Mouse (Mus musculus) forebrain, embryonic 12.5 days (tissue): ENCODE measurements around the gene Kcnq5. TPM values are rescaled to one million over a fixed set of nuclear protein-coding genes. Genes with fewer than 3 reads are reported as not detected.
A peak's percentile ranks its signal among the peaks of the same experiment; 100 is the strongest.

Source experiments
- ATAC-seq: fragments of 200-750 bp; cut with Nextera tagmentation; 2 replicates; pipeline ENCODE4 v1.8.0; 2017; ENCODE audit warnings: moderate TSS enrichment; ENCODE audit not compliant: low FRiP score
- H3K27ac ChIP-seq: fragments of 300-500 bp; sonication (generic); 2 replicates; pipeline ENCODE4 v1.5.1; 2016; ENCODE audit warnings: mild to moderate bottlenecking
- H3K27me3 ChIP-seq: fragments of 300-500 bp; sonication (generic); 2 replicates; pipeline ENCODE4 v1.6.1; 2016; ENCODE audit warnings: mild to moderate bottlenecking
- H3K36me3 ChIP-seq: fragments of 300-500 bp; sonication (generic); replicated peaks from 2 replicates; pipeline ENCODE4 v1.6.1; 2016; ENCODE audit warnings: mild to moderate bottlenecking
- H3K4me1 ChIP-seq: fragments of 300-500 bp; sonication (generic); 2 replicates; pipeline ENCODE4 v1.6.1; 2016
- H3K4me2 ChIP-seq: fragments of 300-500 bp; sonication (generic); 2 replicates; pipeline ENCODE4 v1.6.1; 2016; ENCODE audit warnings: mild to moderate bottlenecking, moderate library complexity
- H3K4me3 ChIP-seq: fragments of 300-500 bp; sonication (generic); replicated peaks from 2 replicates; pipeline ENCODE4 v1.5.1; 2016; ENCODE audit warnings: mild to moderate bottlenecking
- H3K9ac ChIP-seq: fragments of 300-500 bp; sonication (generic); 2 replicates; pipeline ENCODE4 v1.6.1; 2016; ENCODE audit warnings: mild to moderate bottlenecking
- H3K9me3 ChIP-seq: fragments of 300-500 bp; sonication (generic); 2 replicates; pipeline ENCODE4 v1.6.1; 2016
- WGBS: fragments of 180-500 bp; shearing (Covaris S2); methylation state at CpG from one replicate; pipeline ENCODE4 v1.1.7; 2016; 5-methylcytosine and 5-hydroxymethylcytosine counted together
- polyA plus RNA-seq: library from polyadenylated mRNA; unstranded; fragments of >200 nt; fragmentation: Nextera tagmentation; extraction: Ambion mirVana; gene quantifications from 2 replicates; pipeline ENCODE4 v1.2.1, GENCODE M21; 2016

The Kcnq5 gene
- polyA plus RNA-seq, 1 experiment from 2014 or later = 0.88 TPM

DNA sequence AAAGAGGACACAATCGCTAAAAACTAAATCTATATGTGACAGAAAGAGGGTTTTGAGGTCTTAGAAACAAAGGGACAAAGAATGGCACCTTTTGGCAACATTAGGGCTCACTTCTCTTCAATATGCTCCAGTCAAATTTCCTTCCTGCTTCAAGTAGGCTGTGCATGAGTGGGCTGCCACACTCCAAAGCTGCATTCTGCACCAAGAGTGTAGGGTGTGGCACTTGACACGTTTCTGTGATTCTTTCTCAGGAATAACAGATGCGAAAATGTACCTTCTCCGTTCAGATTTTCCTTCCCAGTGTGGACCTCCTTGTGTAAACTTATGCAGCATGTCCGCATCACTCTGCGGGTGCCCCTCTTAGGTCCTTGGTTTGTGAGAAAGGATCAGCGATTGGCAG, 455.1 kb downstream of the Kcnq5 start:
- no peaks in the 10 kb centered on the region for H3K9me3 ChIP-seq
- WGBS = 91% methylated on average over 7 of the region's 7 CpGs
- no peaks in the 10 kb centered on the region for H3K4me1 ChIP-seq
- no peaks in the 10 kb centered on the region for H3K27me3 ChIP-seq
- no peak overlapping the region for H3K4me2 ChIP-seq
- no peak for ATAC-seq
- no peak overlapping the region for H3K4me3 ChIP-seq
- no peak overlapping the region for H3K27ac ChIP-seq
- no peak overlapping the region for H3K9ac ChIP-seq
- H3K36me3 ChIP-seq = no peaks in the 10 kb centered on the region

DNA sequence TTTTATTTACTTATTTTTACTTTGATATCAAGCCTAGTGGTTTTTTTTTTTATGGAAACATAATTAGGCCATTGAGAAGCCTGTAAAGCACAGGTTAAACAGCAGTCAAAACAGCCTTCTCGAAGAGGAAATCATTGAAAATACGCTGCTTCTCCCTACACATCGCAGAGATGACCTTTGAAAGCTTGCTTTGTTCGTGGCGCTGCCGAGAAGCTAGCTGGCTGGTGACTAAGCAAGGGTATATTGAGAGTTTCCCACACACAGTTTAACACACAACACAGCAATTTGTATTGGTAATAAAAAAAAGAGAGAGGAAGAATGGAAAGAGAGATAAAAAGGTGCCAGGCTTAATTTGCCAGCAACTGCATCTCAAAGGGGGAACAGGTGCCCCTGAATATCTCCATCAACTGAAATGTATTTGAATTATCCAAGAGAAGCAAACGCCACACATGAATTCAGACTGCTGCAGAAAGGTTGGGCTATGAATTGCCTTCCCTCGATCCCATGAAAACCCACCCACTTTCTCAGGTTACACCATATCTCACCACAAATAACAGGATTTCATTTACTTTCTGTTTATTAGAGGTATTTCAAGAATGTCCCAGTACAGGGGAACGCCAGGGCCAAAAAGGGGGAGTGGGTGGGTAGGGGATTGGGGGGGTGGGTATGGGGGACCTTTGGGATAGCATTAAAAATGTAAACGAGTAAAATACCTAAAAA, 461.8 kb downstream of the Kcnq5 start:
- ATAC-seq = no peak
- Histone ChIP-seq H3K9ac (no peak overlapping the region), H3K9me3 (no peaks in the 10 kb centered on the region), H3K27ac (no peak overlapping the region), H3K27me3 (no peaks in the 10 kb centered on the region), H3K4me3 (no peak overlapping the region), H3K4me1 (no peaks in the 10 kb centered on the region), H3K36me3 (no peaks in the 10 kb centered on the region), H3K4me2 (no peak overlapping the region)
- WGBS = 48% methylated on average over 10 of the region's 10 CpGs

DNA sequence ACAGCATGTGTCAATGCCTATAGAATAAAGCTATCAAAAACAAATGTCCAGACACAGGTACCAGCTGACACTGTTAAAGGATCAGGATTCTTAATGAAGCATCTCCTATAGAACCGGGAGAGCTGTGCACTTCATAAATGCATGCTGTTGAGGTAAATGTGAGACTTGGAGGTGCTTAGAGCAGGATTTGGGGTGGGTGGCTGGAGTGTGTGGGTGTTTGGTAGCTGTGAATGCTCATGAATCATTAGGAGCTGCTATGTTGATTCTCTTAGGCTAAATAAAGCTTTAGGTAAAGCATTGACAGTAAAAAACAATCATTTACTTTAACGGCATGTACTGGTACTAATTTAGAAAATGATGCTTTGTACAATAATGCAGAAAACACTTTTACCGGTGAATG, 465.4 kb downstream of the Kcnq5 start:
- WGBS = 85% methylated on average over 3 of the region's 3 CpGs
- Histone ChIP-seq H3K27me3 (no peaks in the 10 kb centered on the region), H3K27ac (no peak overlapping the region), H3K4me3 (no peak overlapping the region), H3K9me3 (no peaks in the 10 kb centered on the region), H3K36me3 (no peaks in the 10 kb centered on the region), H3K4me2 (no peak overlapping the region), H3K4me1 (no peaks in the 10 kb centered on the region), H3K9ac (no peak overlapping the region)
- ATAC-seq = no peak

DNA sequence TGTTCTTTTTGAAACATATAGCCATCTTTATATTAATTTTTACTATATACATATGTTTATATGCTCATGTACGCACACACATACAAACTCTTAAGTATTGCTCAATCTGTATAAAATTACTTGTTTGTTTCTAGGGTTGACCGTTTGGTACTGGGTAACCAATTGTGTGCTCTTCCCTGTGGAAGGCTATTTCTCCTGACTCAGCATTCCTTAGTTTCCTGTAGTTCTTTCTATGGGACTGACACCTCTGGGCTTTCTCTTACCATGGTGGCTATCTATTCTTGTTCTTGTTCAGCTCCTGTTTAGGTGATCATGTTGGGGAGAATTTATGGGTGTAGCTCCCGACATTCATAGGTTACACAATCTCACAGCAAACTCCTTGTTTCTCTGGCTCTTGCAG, 473.1 kb downstream of the Kcnq5 start:
- Histone ChIP-seq H3K27ac (no peak overlapping the region), H3K4me2 (no peak overlapping the region), H3K9ac (no peak overlapping the region), H3K4me1 (no peaks in the 10 kb centered on the region), H3K4me3 (no peak overlapping the region), H3K27me3 (no peaks in the 10 kb centered on the region), H3K36me3 (no peaks in the 10 kb centered on the region), H3K9me3 (no peaks in the 10 kb centered on the region)
- ATAC-seq = no peak
- 87% methylated on average over 3 of the region's 3 CpGs for WGBS

DNA sequence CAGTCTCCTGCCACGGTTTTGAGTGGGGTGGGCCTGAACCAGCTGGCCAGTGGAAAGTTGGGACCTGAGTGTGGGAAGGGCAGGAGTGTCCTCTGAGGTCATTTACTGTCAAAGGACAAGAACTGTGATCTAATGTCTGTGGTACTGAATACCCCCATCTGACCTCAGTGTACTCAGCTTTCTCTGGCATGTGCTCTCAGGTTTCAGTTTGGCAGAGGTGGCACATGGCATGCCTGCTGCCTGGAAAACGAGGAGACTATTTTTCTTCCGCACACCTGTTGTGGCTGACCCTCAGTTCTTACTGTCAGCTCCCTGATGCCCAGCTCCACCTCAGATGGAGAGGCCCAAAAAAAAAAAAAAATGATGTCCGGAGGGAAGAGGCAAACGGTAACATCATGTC, 475.5 kb downstream of the Kcnq5 start:
- Histone ChIP-seq H3K27ac (no peak overlapping the region), H3K9me3 (no peaks in the 10 kb centered on the region), H3K4me1 (no peaks in the 10 kb centered on the region), H3K27me3 (no peaks in the 10 kb centered on the region), H3K36me3 (no peaks in the 10 kb centered on the region), H3K4me2 (no peak overlapping the region), H3K9ac (no peak overlapping the region), H3K4me3 (no peak overlapping the region)
- WGBS = 77% methylated on average over 5 of the region's 5 CpGs
- ATAC-seq = no peak

DNA sequence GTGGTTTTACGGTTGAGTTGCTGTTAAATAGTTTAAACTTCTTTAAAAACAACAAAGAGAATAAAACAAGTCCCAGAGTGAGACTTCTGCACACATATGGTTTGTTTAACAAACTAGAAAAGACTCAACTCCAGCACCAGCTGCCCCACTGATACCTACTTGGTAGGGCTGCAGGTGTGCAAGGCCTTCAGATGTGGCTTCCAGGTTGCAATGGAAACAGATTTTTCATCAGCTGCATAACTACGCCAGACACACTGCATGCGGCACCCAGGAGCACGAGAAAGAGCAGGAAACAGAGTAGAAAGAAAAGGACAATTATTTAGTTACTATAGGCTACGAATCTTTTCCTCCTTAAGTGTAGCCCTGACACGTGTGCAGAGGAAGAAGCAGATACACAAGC, 492.4 kb downstream of the Kcnq5 start:
- no peak for ATAC-seq
- WGBS = 91% methylated on average over 6 of the region's 6 CpGs
- Histone ChIP-seq H3K27me3 (no peaks in the 10 kb centered on the region), H3K4me2 (no peak overlapping the region), H3K36me3 (no peaks in the 10 kb centered on the region), H3K9ac (no peak overlapping the region), H3K27ac (no peak overlapping the region), H3K9me3 (no peaks in the 10 kb centered on the region), H3K4me3 (no peak overlapping the region), H3K4me1 (no peaks in the 10 kb centered on the region)

DNA sequence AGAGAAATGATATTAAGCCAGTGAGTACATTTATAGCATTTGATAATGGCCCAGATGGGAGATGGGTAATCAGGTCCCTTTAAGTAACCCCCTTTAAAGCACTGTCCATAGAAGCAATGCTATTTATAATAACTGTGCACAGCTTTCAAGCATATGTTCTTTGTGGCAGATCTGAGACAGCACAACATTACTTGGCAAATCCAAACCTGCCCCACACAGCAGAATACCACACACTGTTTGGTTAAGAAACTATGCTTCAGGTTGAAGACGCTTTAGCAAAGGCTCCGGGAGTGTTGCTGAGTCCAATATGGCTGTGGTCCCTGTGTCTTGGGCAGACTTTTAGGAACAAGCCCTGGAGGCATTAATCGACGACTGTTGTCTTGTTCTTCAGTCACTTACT, 495.3 kb downstream of the Kcnq5 start:
- 94% methylated on average over 4 of the region's 4 CpGs for WGBS
- Histone ChIP-seq H3K9ac (no peak overlapping the region), H3K4me3 (no peak overlapping the region), H3K27ac (no peak overlapping the region), H3K4me2 (no peak overlapping the region), H3K36me3 (no peaks in the 10 kb centered on the region), H3K27me3 (no peaks in the 10 kb centered on the region), H3K4me1 (no peaks in the 10 kb centered on the region), H3K9me3 (no peaks in the 10 kb centered on the region)
- ATAC-seq = no peak

DNA sequence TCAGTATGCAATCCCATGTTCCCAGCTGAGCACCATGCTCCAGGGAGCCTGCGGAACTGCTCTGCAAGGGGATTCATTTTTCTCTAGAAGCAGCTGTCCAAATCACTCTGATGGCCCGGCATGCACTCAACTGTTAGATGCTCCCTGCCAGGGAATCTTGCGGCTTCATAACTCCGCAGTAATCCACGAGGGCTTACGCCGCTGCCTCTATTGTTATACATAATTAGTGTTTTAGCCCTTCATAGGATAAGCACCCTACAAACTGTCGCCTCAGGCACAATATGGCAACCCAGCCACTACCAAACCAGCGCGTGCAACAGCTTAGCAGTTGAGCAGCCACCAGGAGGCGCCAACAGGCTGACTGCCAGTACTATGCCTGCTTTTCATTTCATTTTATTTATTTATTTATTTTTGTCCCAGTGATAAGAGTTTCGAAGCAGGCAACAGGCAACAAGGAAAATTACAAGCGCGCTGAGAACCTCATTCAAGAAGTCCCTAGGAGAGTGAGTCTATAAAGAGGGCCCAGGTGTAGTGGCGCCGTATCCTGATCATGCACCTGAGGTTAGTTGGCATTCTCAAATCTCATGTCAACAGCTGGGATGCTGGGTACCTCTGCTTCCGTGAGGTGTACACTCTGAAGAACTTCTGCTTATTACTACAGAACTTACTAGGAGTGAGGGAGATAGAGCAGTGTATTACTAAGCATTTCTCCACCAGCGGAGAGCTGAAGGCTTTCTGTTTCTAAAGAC, 500.6 kb downstream of the Kcnq5 start:
- H3K9ac ChIP-seq = no peak overlapping the region
- no peaks in the 10 kb centered on the region for H3K4me1 ChIP-seq
- H3K4me2 ChIP-seq = peak overlapping the region; percentile 31
- WGBS = 50% methylated on average over 18 of the region's 18 CpGs
- ATAC-seq = peak; percentile 91
- no peaks in the 10 kb centered on the region for H3K36me3 ChIP-seq
- no peak overlapping the region for H3K4me3 ChIP-seq
- no peaks in the 10 kb centered on the region for H3K27me3 ChIP-seq
- H3K9me3 ChIP-seq = no peaks in the 10 kb centered on the region
- no peak overlapping the region for H3K27ac ChIP-seq

DNA sequence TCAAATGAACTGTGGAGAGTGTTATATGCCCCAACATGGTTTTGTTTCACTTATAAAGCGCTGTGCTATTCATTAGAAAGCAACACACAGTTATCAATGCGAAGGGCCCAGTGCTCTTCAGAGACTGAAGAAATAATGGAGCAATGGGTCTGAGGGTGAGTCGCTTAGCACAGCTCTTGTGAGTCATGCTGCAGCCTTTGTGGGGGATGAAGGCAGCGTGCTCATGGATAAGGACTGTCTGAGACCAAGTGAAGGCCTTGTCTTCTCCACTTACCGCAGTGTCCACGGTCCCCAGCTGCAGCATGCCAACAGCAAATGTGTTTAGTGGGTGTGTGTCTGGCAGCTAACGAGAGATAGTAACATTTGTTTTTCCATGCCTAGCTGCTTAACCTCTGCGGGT, 503.2 kb downstream of the Kcnq5 start:
- Histone ChIP-seq H3K36me3 (no peaks in the 10 kb centered on the region), H3K9me3 (no peaks in the 10 kb centered on the region), H3K4me3 (no peak overlapping the region), H3K27me3 (no peaks in the 10 kb centered on the region), H3K27ac (no peak overlapping the region), H3K4me2 (no peak overlapping the region), H3K9ac (no peak overlapping the region), H3K4me1 (no peaks in the 10 kb centered on the region)
- 84% methylated on average over 8 of the region's 8 CpGs for WGBS
- no peak for ATAC-seq

DNA sequence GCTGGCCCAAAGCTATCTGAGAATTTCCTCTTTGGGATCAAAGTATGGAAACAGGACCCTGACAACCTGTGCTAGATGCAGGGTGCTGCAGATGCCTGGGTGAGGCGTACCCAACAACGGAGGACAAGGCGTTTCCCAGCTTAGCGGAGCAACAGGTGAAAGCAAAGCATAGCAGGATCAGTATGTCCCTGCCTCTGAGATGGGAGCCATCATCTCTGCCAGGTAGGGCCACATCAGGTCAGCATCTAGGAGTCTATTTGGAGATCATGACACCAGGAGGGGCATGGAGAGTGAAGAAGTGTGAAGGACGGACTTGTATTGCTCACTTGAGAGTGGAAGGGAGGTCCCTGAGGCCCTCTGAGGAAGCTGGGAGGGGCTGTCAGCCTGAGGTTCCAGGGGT, 505.8 kb downstream of the Kcnq5 start:
- WGBS = 93% methylated on average over 5 of the region's 5 CpGs
- Histone ChIP-seq H3K4me3 (no peak overlapping the region), H3K4me2 (no peak overlapping the region), H3K27ac (no peak overlapping the region), H3K9ac (no peak overlapping the region), H3K36me3 (no peaks in the 10 kb centered on the region), H3K4me1 (no peaks in the 10 kb centered on the region), H3K27me3 (no peaks in the 10 kb centered on the region), H3K9me3 (no peaks in the 10 kb centered on the region)
- no peak for ATAC-seq

DNA sequence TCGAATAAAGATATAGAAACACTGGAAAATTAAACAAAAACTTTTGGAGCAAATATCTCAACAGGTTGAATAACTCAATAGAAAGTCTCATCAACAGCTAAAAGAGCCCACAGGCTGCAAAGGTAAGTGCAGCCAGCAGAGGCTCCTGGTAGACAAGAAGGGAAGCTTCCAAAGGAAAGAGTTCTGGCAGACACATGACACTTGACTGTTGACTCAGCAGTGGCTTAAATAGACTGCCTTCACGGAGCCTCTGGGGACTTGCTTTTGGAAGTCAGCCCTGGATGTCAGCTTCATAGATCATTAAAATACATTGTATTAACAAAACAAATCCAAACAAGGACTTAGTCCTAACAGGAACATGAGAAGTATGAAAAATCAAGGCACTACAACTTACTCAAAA, 513.5 kb downstream of the Kcnq5 start:
- no peaks in the 10 kb centered on the region for H3K9me3 ChIP-seq
- H3K27ac ChIP-seq = no peak overlapping the region
- no peaks in the 10 kb centered on the region for H3K27me3 ChIP-seq
- H3K9ac ChIP-seq = no peak overlapping the region
- no peak for ATAC-seq
- no peaks in the 10 kb centered on the region for H3K4me1 ChIP-seq
- H3K36me3 ChIP-seq = no peaks in the 10 kb centered on the region
- WGBS = 80% methylated on average over 2 of the region's 2 CpGs
- no peak overlapping the region for H3K4me2 ChIP-seq
- H3K4me3 ChIP-seq = no peak overlapping the region

DNA sequence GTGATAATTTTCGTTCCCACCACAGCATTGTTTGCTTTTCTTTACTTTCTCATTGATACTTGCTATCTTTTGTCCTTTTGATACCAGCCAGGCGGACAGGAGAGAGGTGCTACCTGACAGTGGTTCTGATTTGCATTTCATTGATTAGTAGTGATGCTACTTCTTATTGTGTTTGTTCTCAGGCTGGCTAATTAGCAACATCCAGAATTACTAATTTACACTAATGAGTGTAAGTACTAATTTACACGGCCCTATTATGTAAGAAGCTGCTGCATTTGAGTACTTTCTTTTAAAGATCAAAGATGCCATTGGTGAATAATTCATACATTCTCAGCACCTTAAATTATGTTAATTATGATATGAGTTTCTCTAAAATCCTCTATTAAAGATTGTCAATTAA, 525.0 kb downstream of the Kcnq5 start:
- WGBS = 31% methylated on average over 3 of the region's 3 CpGs
- ATAC-seq = peak; percentile 64; the same call in 1 of the 2 replicates
- no peaks in the 10 kb centered on the region for H3K27me3 ChIP-seq

DNA sequence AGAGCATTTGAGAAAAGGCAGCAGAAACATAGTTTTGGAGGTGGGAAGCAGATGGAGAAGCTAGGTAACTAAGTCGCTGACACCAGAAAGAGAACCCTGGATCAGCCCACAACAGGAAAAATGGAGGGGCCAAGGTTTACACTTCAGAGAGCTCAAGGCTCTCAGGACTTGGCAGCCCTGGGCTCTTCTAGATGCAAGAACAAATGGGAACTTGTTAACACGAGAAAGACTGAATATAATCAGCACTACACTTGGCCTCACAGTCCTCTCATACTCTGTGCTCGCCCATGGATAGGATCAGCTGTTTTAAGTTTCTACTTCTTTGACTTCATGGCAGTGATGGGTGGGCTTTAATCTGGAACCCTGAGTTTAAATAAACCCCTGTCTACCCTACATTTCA, 526.9 kb downstream of the Kcnq5 start:
- H3K4me3 ChIP-seq = no peak overlapping the region
- no peak for ATAC-seq
- 69% methylated on average over 3 of the region's 3 CpGs for WGBS

More for the DNA sequence above, 525.0 kb downstream of the Kcnq5 start:
- Histone ChIP-seq H3K4me1 (no peaks in the 10 kb centered on the region), H3K4me3 (no peak overlapping the region), H3K27ac (no peak overlapping the region), H3K9me3 (no peaks in the 10 kb centered on the region), H3K4me2 (no peak overlapping the region), H3K36me3 (no peaks in the 10 kb centered on the region), H3K9ac (no peak overlapping the region)

More for the DNA sequence above, 526.9 kb downstream of the Kcnq5 start:
- H3K9ac ChIP-seq = no peak overlapping the region
- no peak overlapping the region for H3K4me2 ChIP-seq
- no peaks in the 10 kb centered on the region for H3K27me3 ChIP-seq
- no peaks in the 10 kb centered on the region for H3K4me1 ChIP-seq
- no peak overlapping the region for H3K27ac ChIP-seq
- no peaks in the 10 kb centered on the region for H3K9me3 ChIP-seq
- no peaks in the 10 kb centered on the region for H3K36me3 ChIP-seq
